14 mouse cellular contexts compared by ENCODE assay signal in genomic region chr8:103244658-103245057, GRCm38 (mm10).
"Had no signal": no experiment of that assay in that cellular context is flagged by ENCODE, and none has a peak within 500 bp of the region (broad histone marks: within the 10 kb centered on the region; RNA-seq: fewer than 3 reads in every experiment).

No protein-coding gene starts in this region.

- H3K4me1 ChIP-seq: kidney, embryonic 15.5 days; limb, embryonic 15.5 days; midbrain, embryonic 13.5 days had no signal

- DNase-seq: kidney, adult 8-10 months; kidney, postnatal 10 days; kidney, postnatal 36 days; left cerebral cortex, postnatal 4 days; liver, postnatal 0 days; thymus, adult 2 months; thymus, postnatal 14 days had no signal

- H3K27ac ChIP-seq: kidney, embryonic 15.5 days; limb, embryonic 12.5 days; limb, embryonic 15.5 days; liver, embryonic 14.5 days; macrophage; midbrain, embryonic 13.5 days had no signal

- ATAC-seq: liver, postnatal 0 days; midbrain, embryonic 13.5 days had no signal

- H3K9ac ChIP-seq: kidney, embryonic 15.5 days; limb, embryonic 12.5 days; limb, embryonic 15.5 days; liver, embryonic 14.5 days; liver, postnatal 0 days; midbrain, embryonic 13.5 days had no signal

- H3K36me3 ChIP-seq: kidney, embryonic 15.5 days; limb, embryonic 12.5 days; limb, embryonic 15.5 days; midbrain, embryonic 13.5 days had no signal

- H3K4me3 ChIP-seq: kidney, embryonic 15.5 days; limb, embryonic 12.5 days; limb, embryonic 15.5 days; midbrain, embryonic 13.5 days had no signal

- H3K27me3 ChIP-seq: kidney, embryonic 15.5 days; limb, embryonic 12.5 days; limb, embryonic 15.5 days; midbrain, embryonic 13.5 days had no signal

- H3K9me3 ChIP-seq: kidney, embryonic 15.5 days; limb, embryonic 15.5 days had no signal

- H3K4me2 ChIP-seq: kidney, embryonic 15.5 days; limb, embryonic 12.5 days; limb, embryonic 15.5 days; liver, embryonic 11.5 days; midbrain, embryonic 13.5 days had no signal
